Mouse (Mus musculus): Measurements from ENCODE around the gene Rbfox1.

DNA sequence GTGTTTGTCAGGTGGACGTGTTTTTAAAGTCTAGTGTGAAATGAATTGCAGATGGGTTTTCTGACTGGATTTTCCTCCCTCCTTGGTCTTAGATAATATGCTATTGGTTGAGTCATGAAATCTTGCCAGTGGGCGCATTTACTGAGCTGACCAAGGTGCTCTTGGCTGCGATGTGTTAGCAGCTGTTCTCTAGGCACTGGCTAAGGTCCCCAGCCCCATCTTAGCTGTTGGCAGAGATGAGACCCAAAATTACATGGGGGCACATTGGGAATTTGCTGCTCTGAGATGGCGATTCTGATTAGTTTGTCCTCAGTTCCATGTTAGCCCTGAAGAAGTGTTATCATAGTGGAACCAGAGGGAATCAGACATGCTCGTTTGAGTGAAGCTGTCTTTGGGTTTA, 1218.1 kb downstream of the Rbfox1 start:
- no peak for TF ChIP-seq POLR2A (IDR thresholded peaks at IDR 0.05; ENCODE audit: insufficient read depth, low read depth, low read length)
- TF ChIP-seq CTCF (IDR thresholded peaks at IDR 0.05): no peak
- no peak for TF ChIP-seq EP300 (IDR thresholded peaks at IDR 0.05; ENCODE audit: insufficient read depth, low read depth, low read length)
